Mouse (Mus musculus) liver, embryonic 14.5 days (tissue): ENCODE measurements around the gene Bpifa1.
"Not testable (repeated sequence)": the region's sequence is repeated elsewhere in the genome, so short reads cannot be mapped to it uniquely, and the experiment has no call there.

ENCODE experiments used
- CTCF ChIP-seq: IDR thresholded peaks from 2 replicates; pipeline ENCODE4 v1.5.1; 2016; ENCODE audit warnings: antibody characterized with exemption, low read depth, control low read depth
- EP300 ChIP-seq: IDR thresholded peaks from 2 replicates; pipeline ENCODE4 v1.6.1; 2016; ENCODE audit warnings: antibody characterized with exemption, low read depth

DNA sequence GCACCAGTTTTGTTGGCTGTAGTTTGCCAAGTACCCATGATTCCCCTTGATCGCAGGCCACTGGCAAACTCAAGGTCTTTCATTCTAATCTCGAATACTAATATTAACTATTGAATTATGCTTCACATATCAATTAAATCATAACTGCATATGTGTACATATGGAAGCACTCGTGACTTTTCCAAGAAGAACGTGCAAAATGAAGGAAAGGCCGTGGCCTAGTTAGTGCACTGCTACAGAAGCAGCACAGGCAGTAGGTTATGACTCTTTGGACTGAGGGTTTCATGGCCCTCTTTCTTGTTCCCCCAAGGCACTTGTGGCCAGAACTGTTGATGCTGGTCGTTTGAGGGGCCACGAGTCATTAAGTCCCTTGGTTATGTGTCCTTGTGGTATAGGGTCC, 39.2 kb downstream of the Bpifa1 start:
- TF ChIP-seq CTCF, EP300: not testable (repeated sequence)
